Mouse (Mus musculus): Measurements from ENCODE around the gene Pip4k2b. TPM values are rescaled to one million over a fixed set of nuclear protein-coding genes. Genes with fewer than 3 reads are reported as not detected.
"Not testable (repeated sequence)": the region's sequence is repeated elsewhere in the genome, so short reads cannot be mapped to it uniquely, and the experiment has no call there.

Pip4k2b gene
- polyA plus RNA-seq (2014; fragmentation: Nextera tagmentation; extraction: Ambion mirVana) = 1.9 and 2.5 TPM in 2 replicates

DNA sequence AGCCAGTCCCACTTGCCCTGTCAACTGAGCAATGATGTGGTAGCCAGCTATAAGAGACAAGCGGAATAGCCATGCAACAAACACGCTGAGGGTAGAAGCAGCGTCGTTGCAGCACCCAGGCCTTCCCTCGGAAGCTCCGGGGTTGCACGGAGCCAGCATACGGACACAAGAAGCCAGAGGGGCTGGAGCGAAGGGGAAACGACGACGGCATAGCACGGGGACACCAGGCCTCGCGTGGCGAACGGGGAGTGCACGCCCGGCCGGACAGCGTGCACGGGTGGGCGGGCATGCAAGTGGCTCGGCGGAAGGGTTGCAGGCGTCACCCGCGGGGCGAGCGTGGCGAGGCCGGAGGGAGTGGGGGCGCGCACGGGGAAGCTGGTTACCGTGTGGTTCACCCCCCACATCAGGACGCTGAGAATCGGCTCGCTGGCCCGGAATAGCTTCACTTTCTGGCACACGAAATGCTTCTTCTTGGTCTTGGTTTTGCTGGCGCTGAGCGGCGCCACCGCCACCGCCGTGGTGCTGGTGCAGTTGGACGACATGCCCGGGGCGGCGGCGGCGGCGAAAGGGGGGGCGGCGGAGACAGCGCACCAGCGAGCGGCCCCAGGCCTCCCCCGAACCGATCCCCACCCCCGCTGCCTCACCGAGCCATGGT is at the start of gene Pip4k2b:
TSS of gene Pip4k2b (minus strand) at position 642 of the 655 bp plus-strand sequence.
- peak within 1 kb of the TSS; percentile 79 for H3K4me3 ChIP-seq (ENCODE audit: low read depth, low read length)
- no peaks in the 10 kb centered on the region for H3K27me3 ChIP-seq (ENCODE audit: control insufficient read depth, insufficient read depth, low read length)
- peak within 1 kb of the TSS; percentile 93 for H3K27ac ChIP-seq (ENCODE audit: low read length)
- under 1% methylated on average over 59 of the region's 63 CpGs for WGBS
- peaks cover 18% of the 10 kb centered on the region for H3K36me3 ChIP-seq (ENCODE audit: control insufficient read depth, insufficient read depth, low read length)
- peaks cover 13% of the 10 kb centered on the region; the same call in 1 of the 2 replicates for H3K4me1 ChIP-seq (ENCODE audit: control insufficient read depth, insufficient read depth, low read length)
- peak within 1 kb of the TSS; percentile 89 for H3K4me2 ChIP-seq (replicated peaks; ENCODE audit: low read depth, low read length)
- H3K9ac ChIP-seq (replicated peaks; ENCODE audit: low read depth, low read length) = peak within 1 kb of the TSS; percentile 72
- no peaks in the 10 kb centered on the region for H3K9me3 ChIP-seq (ENCODE audit: control insufficient read depth, low read depth, low read length)
- peak; percentile 11; the same call in 1 of the 2 replicates for ATAC-seq (ENCODE audit: insufficient number of reproducible peaks, insufficient read depth, low FRiP score, low read depth)

GRCm38 (mm10) chr11:97793165-97793564 is 48.7 kb upstream of the Pip4k2b start:
- no peaks in the 10 kb centered on the region for H3K4me1 ChIP-seq (ENCODE audit: control insufficient read depth, insufficient read depth, low read length)

GRCm38 (mm10) chr11:97790778-97791438 is 46.4 kb upstream of the Pip4k2b start:
- not testable (repeated sequence) for ATAC-seq (ENCODE audit: insufficient number of reproducible peaks, insufficient read depth, low FRiP score, low read depth); H3K4me1 ChIP-seq (ENCODE audit: control insufficient read depth, insufficient read depth, low read length); H3K4me2 ChIP-seq (replicated peaks; ENCODE audit: low read depth, low read length); H3K36me3 ChIP-seq (ENCODE audit: control insufficient read depth, insufficient read depth, low read length); H3K9me3 ChIP-seq (ENCODE audit: control insufficient read depth, low read depth, low read length); H3K4me3 ChIP-seq (ENCODE audit: low read depth, low read length); H3K27me3 ChIP-seq (ENCODE audit: control insufficient read depth, insufficient read depth, low read length); H3K9ac ChIP-seq (replicated peaks; ENCODE audit: low read depth, low read length); H3K27ac ChIP-seq (ENCODE audit: low read length)
- 91% methylated on average over 2 of the region's 2 CpGs for WGBS

More at GRCm38 (mm10) chr11:97793165-97793564, 48.7 kb upstream of the Pip4k2b start:
- Histone ChIP-seq H3K27me3 (ENCODE audit: control insufficient read depth, insufficient read depth, low read length) (no peaks in the 10 kb centered on the region), H3K4me3 (ENCODE audit: low read depth, low read length) (no peak overlapping the region), H3K36me3 (ENCODE audit: control insufficient read depth, insufficient read depth, low read length) (no peaks in the 10 kb centered on the region), H3K27ac (ENCODE audit: low read length) (no peak overlapping the region), H3K9ac (replicated peaks; ENCODE audit: low read depth, low read length) (no peak overlapping the region), H3K9me3 (ENCODE audit: control insufficient read depth, low read depth, low read length) (no peaks in the 10 kb centered on the region), H3K4me2 (replicated peaks; ENCODE audit: low read depth, low read length) (no peak overlapping the region)
- 10% methylated on average over 2 of the region's 2 CpGs for WGBS
- no peak for ATAC-seq (ENCODE audit: insufficient number of reproducible peaks, insufficient read depth, low FRiP score, low read depth)

DNA sequence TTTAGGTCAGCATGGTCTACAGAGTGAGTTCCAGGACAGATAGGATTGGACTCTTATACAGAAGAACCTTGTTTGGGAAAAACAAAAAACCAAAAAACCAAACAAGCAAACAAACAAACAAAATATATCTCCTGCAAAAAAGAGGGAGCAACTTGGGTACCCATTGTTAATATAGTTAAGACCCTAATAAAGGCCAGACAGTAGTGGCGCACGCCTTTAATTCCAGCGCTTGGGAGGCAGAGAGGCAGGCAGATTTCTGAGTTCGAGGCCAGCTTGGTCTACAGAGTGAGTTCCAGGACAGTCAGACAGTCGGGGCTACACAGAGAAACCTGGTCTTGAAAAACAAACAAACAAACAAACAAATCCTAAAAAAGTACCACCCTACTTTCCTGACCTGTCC is 45.2 kb upstream of the Pip4k2b start:
- H3K27ac ChIP-seq (ENCODE audit: low read length) = no peak overlapping the region
- ATAC-seq (ENCODE audit: insufficient number of reproducible peaks, insufficient read depth, low FRiP score, low read depth) = no peak
- WGBS = 86% methylated on average over 5 of the region's 5 CpGs
- no peaks in the 10 kb centered on the region for H3K36me3 ChIP-seq (ENCODE audit: control insufficient read depth, insufficient read depth, low read length)
- no peak overlapping the region for H3K4me2 ChIP-seq (replicated peaks; ENCODE audit: low read depth, low read length)
- H3K9me3 ChIP-seq (ENCODE audit: control insufficient read depth, low read depth, low read length) = no peaks in the 10 kb centered on the region
- no peak overlapping the region for H3K4me3 ChIP-seq (ENCODE audit: low read depth, low read length)
- H3K27me3 ChIP-seq (ENCODE audit: control insufficient read depth, insufficient read depth, low read length) = no peaks in the 10 kb centered on the region
- no peak overlapping the region for H3K9ac ChIP-seq (replicated peaks; ENCODE audit: low read depth, low read length)
- no peaks in the 10 kb centered on the region for H3K4me1 ChIP-seq (ENCODE audit: control insufficient read depth, insufficient read depth, low read length)

- H3K27me3 ChIP-seq (ENCODE audit: control insufficient read depth, insufficient read depth, low read length) = no peaks in the 10 kb centered on the region
- no peak overlapping the region for H3K4me2 ChIP-seq (replicated peaks; ENCODE audit: low read depth, low read length)
- no peaks in the 10 kb centered on the region for H3K9me3 ChIP-seq (ENCODE audit: control insufficient read depth, low read depth, low read length)
- no peaks in the 10 kb centered on the region for H3K36me3 ChIP-seq (ENCODE audit: control insufficient read depth, insufficient read depth, low read length)
- no peak for ATAC-seq (ENCODE audit: insufficient number of reproducible peaks, insufficient read depth, low FRiP score, low read depth)
- H3K9ac ChIP-seq (replicated peaks; ENCODE audit: low read depth, low read length) = no peak overlapping the region
- no peak overlapping the region for H3K4me3 ChIP-seq (ENCODE audit: low read depth, low read length)
- H3K27ac ChIP-seq (ENCODE audit: low read length) = no peak overlapping the region
- 95% methylated on average over 3 of the region's 3 CpGs for WGBS
- H3K4me1 ChIP-seq (ENCODE audit: control insufficient read depth, insufficient read depth, low read length) = no peaks in the 10 kb centered on the region
Measured at GRCm38 (mm10) chr11:97787961-97788360, 43.5 kb upstream of the Pip4k2b start.

DNA sequence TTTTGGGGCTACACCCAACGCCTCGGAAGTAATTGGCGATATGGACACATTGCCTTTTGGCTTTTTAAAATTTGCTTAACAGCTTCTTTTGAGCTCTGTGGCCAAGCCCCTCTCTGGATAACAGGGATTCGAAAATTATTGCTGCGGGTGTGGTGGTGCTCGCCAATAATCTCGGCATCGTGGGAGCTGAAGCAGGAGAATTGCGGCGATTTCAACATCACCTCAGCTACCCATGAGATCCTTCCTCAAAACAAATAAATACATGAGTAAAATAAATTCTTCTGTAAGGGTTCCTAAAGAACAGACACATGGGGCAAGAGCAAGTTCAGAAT is 38.0 kb upstream of the Pip4k2b start:
- H3K27ac ChIP-seq (ENCODE audit: low read length) = peak overlapping the region; percentile 77
- H3K9me3 ChIP-seq (ENCODE audit: control insufficient read depth, low read depth, low read length) = no peaks in the 10 kb centered on the region
- ATAC-seq (ENCODE audit: insufficient number of reproducible peaks, insufficient read depth, low FRiP score, low read depth) = no peak
- H3K4me2 ChIP-seq (replicated peaks; ENCODE audit: low read depth, low read length) = peak overlapping the region; percentile 68
- peak overlapping the region; percentile 66 for H3K4me3 ChIP-seq (ENCODE audit: low read depth, low read length)
- H3K36me3 ChIP-seq (ENCODE audit: control insufficient read depth, insufficient read depth, low read length) = peaks cover 34% of the 10 kb centered on the region
- WGBS = 1% methylated on average over 10 of the region's 10 CpGs
- H3K27me3 ChIP-seq (ENCODE audit: control insufficient read depth, insufficient read depth, low read length) = no peaks in the 10 kb centered on the region
- H3K9ac ChIP-seq (replicated peaks; ENCODE audit: low read depth, low read length) = peak overlapping the region; percentile 68
- H3K4me1 ChIP-seq (ENCODE audit: control insufficient read depth, insufficient read depth, low read length) = peaks cover 12% of the 10 kb centered on the region

GRCm38 (mm10) chr11:97781832-97782563 is 37.5 kb upstream of the Pip4k2b start, which contains the start of gene Rpl23:
Gene Rpl23 (minus strand): TSS chr11:97782437.
- Histone ChIP-seq H3K4me3 (ENCODE audit: low read depth, low read length) (peak within 1 kb of the TSS; percentile 66), H3K27ac (ENCODE audit: low read length) (peak within 1 kb of the TSS; percentile 77), H3K4me2 (replicated peaks; ENCODE audit: low read depth, low read length) (peak within 1 kb of the TSS; percentile 68), H3K4me1 (ENCODE audit: control insufficient read depth, insufficient read depth, low read length) (peaks cover 12% of the 10 kb centered on the region), H3K27me3 (ENCODE audit: control insufficient read depth, insufficient read depth, low read length) (no peaks in the 10 kb centered on the region), H3K36me3 (ENCODE audit: control insufficient read depth, insufficient read depth, low read length) (peaks cover 39% of the 10 kb centered on the region), H3K9me3 (ENCODE audit: control insufficient read depth, low read depth, low read length) (no peaks in the 10 kb centered on the region), H3K9ac (replicated peaks; ENCODE audit: low read depth, low read length) (peak within 1 kb of the TSS; percentile 94)
- WGBS = under 1% methylated on average over 67 of the region's 67 CpGs
- ATAC-seq (ENCODE audit: insufficient number of reproducible peaks, insufficient read depth, low FRiP score, low read depth) = peak; percentile 97

- no peaks in the 10 kb centered on the region for H3K27me3 ChIP-seq (ENCODE audit: control insufficient read depth, insufficient read depth, low read length)
- no peaks in the 10 kb centered on the region for H3K9me3 ChIP-seq (ENCODE audit: control insufficient read depth, low read depth, low read length)
- WGBS = under 1% methylated on average over 11 of the region's 11 CpGs
- peak overlapping the region; percentile 68 for H3K4me2 ChIP-seq (replicated peaks; ENCODE audit: low read depth, low read length)
- ATAC-seq (ENCODE audit: insufficient number of reproducible peaks, insufficient read depth, low FRiP score, low read depth) = no peak
- peak overlapping the region; percentile 94 for H3K9ac ChIP-seq (replicated peaks; ENCODE audit: low read depth, low read length)
- peaks cover 44% of the 10 kb centered on the region for H3K36me3 ChIP-seq (ENCODE audit: control insufficient read depth, insufficient read depth, low read length)
- H3K27ac ChIP-seq (ENCODE audit: low read length) = peak overlapping the region; percentile 75
- H3K4me1 ChIP-seq (ENCODE audit: control insufficient read depth, insufficient read depth, low read length) = peaks cover 12% of the 10 kb centered on the region
- peak overlapping the region; percentile 66 for H3K4me3 ChIP-seq (ENCODE audit: low read depth, low read length)
Measured at GRCm38 (mm10) chr11:97781478-97781831, 37.0 kb upstream of the Pip4k2b start.

Data from stomach, embryonic 14.5 days (tissue).